Mouse (Mus musculus): Measurements from ENCODE around the gene Zp3r. TPM values are rescaled to one million over a fixed set of nuclear protein-coding genes. Genes with fewer than 3 reads are reported as not detected.

The Zp3r gene
- polyA plus RNA-seq, 1 experiment = 0.82 TPM

GRCm38 (mm10) chr1:130596291-130596690 lies 33.1 kb downstream of the Zp3r start:
- Histone ChIP-seq H3K4me1 (ENCODE audit: control insufficient read depth, insufficient read depth, low read length) (no peaks in the 10 kb centered on the region), H3K4me3 (replicated peaks; ENCODE audit: control insufficient read depth, low read depth, low read length) (no peak overlapping the region), H3K27ac (ENCODE audit: control insufficient read depth, insufficient read depth, low read depth, low read length, poor library complexity) (no peak overlapping the region)
- WGBS = 71% methylated on average over 2 of the region's 2 CpGs
- no peak for TF ChIP-seq CTCF (IDR thresholded peaks at IDR 0.05; ENCODE audit: control insufficient read depth, insufficient read depth, low read length)
- no peak for TF ChIP-seq POLR2A (IDR thresholded peaks at IDR 0.05; ENCODE audit: borderline replicate concordance, control insufficient read depth, low read depth, low read length)

- WGBS = 84% methylated on average over 9 of the region's 9 CpGs
- TF ChIP-seq POLR2A (IDR thresholded peaks at IDR 0.05; ENCODE audit: borderline replicate concordance, control insufficient read depth, low read depth, low read length) (no peak), CTCF (IDR thresholded peaks at IDR 0.05; ENCODE audit: control insufficient read depth, insufficient read depth, low read length) (no peak)
- H3K4me1 ChIP-seq (ENCODE audit: control insufficient read depth, insufficient read depth, low read length) = no peaks in the 10 kb centered on the region
- H3K27ac ChIP-seq (ENCODE audit: control insufficient read depth, insufficient read depth, low read depth, low read length, poor library complexity) = no peak overlapping the region
- H3K4me3 ChIP-seq (replicated peaks; ENCODE audit: control insufficient read depth, low read depth, low read length) = no peak overlapping the region
Measured at GRCm38 (mm10) chr1:130588659-130589058, 40.8 kb downstream of the Zp3r start.

GRCm38 (mm10) chr1:130576389-130576788 lies 53.0 kb downstream of the Zp3r start:
- TF ChIP-seq CTCF (IDR thresholded peaks at IDR 0.05; ENCODE audit: control insufficient read depth, insufficient read depth, low read length) (no peak), POLR2A (IDR thresholded peaks at IDR 0.05; ENCODE audit: borderline replicate concordance, control insufficient read depth, low read depth, low read length) (no peak)
- 73% methylated on average over 4 of the region's 4 CpGs for WGBS

GRCm38 (mm10) chr1:130575962-130576361 lies 53.5 kb downstream of the Zp3r start:
- no peak overlapping the region for H3K27ac ChIP-seq (ENCODE audit: control insufficient read depth, insufficient read depth, low read depth, low read length, poor library complexity)
- H3K4me1 ChIP-seq (ENCODE audit: control insufficient read depth, insufficient read depth, low read length) = no peaks in the 10 kb centered on the region
- TF ChIP-seq POLR2A (IDR thresholded peaks at IDR 0.05; ENCODE audit: borderline replicate concordance, control insufficient read depth, low read depth, low read length) (no peak), CTCF (IDR thresholded peaks at IDR 0.05; ENCODE audit: control insufficient read depth, insufficient read depth, low read length) (no peak)
- H3K4me3 ChIP-seq (replicated peaks; ENCODE audit: control insufficient read depth, low read depth, low read length) = no peak overlapping the region

More at GRCm38 (mm10) chr1:130576389-130576788, 53.0 kb downstream of the Zp3r start:
- Histone ChIP-seq H3K4me1 (ENCODE audit: control insufficient read depth, insufficient read depth, low read length) (no peaks in the 10 kb centered on the region), H3K27ac (ENCODE audit: control insufficient read depth, insufficient read depth, low read depth, low read length, poor library complexity) (no peak overlapping the region), H3K4me3 (replicated peaks; ENCODE audit: control insufficient read depth, low read depth, low read length) (no peak overlapping the region)

GRCm38 (mm10) chr1:130551407-130552249 lies 77.8 kb downstream of the Zp3r start:
- H3K4me1 ChIP-seq (ENCODE audit: control insufficient read depth, insufficient read depth, low read length) = peaks cover 3% of the 10 kb centered on the region; the same call in 1 of the 2 replicates
- TF ChIP-seq POLR2A (IDR thresholded peaks at IDR 0.05; ENCODE audit: borderline replicate concordance, control insufficient read depth, low read depth, low read length) (no peak), CTCF (IDR thresholded peaks at IDR 0.05; ENCODE audit: control insufficient read depth, insufficient read depth, low read length) (no peak)
- no peak overlapping the region for H3K4me3 ChIP-seq (replicated peaks; ENCODE audit: control insufficient read depth, low read depth, low read length)
- WGBS = 59% methylated on average over 4 of the region's 5 CpGs
- H3K27ac ChIP-seq (ENCODE audit: control insufficient read depth, insufficient read depth, low read depth, low read length, poor library complexity) = peak overlapping the region; percentile 58; the same call in 1 of the 2 replicates

DNA sequence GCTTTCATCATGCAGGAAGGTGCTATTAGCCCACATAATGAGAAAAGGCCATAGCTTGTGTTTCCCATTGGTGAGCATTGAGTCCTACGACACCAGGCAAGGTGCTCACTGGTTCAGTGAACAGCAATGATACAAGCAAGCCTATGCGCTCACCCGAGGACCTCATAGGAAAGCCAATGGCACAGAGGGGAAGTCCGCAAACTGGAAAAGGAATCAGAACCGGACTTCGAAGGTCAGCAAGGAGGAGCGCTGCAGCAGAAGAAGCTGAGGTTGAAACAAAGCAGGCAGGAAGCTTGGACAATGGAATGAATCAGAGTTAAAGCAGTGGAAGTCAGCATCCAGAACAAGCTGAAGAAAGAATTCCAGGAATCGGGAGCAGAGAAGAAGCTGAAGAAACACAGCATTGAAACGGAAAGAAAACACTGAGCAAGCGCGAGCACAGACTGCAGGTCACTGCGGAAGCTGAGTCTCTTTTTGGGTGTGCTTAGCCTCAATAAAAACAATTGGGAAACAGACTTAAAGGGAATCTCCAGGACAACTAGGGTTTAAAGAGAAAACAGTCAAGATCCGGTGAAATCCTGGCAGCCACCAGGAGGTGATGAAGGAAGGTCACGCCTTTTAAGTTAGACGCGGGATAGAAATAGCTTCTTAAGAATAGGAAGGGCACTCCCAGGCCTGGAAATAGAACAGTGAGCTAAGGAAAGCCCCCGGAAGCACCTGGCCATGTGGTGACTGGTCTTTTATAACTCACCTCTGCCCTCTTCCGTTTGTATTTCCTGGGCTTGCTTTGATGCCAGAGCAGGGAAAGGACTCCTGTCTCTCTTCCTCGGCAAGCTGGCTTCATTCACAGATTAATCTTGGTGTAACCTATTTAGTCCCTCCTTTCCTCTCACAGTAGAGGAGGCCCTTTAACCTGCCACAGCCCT lies 78.9 kb downstream of the Zp3r start:
- peak overlapping the region; percentile 58; the same call in 1 of the 2 replicates for H3K27ac ChIP-seq (ENCODE audit: control insufficient read depth, insufficient read depth, low read depth, low read length, poor library complexity)
- WGBS = 26% methylated on average over 19 of the region's 19 CpGs

GRCm38 (mm10) chr1:130549698-130550097 lies 79.7 kb downstream of the Zp3r start:
- WGBS = 34% methylated on average over 6 of the region's 6 CpGs
- Histone ChIP-seq H3K27ac (ENCODE audit: control insufficient read depth, insufficient read depth, low read depth, low read length, poor library complexity) (peak overlapping the region; percentile 26; the same call in 1 of the 2 replicates), H3K4me1 (ENCODE audit: control insufficient read depth, insufficient read depth, low read length) (peaks cover 3% of the 10 kb centered on the region; the same call in 1 of the 2 replicates), H3K4me3 (replicated peaks; ENCODE audit: control insufficient read depth, low read depth, low read length) (no peak overlapping the region)
- TF ChIP-seq CTCF (IDR thresholded peaks at IDR 0.05; ENCODE audit: control insufficient read depth, insufficient read depth, low read length) (no peak), POLR2A (IDR thresholded peaks at IDR 0.05; ENCODE audit: borderline replicate concordance, control insufficient read depth, low read depth, low read length) (no peak)

More for the DNA sequence above, 78.9 kb downstream of the Zp3r start:
- no peak for TF ChIP-seq POLR2A (IDR thresholded peaks at IDR 0.05; ENCODE audit: borderline replicate concordance, control insufficient read depth, low read depth, low read length)
- no peak for TF ChIP-seq CTCF (IDR thresholded peaks at IDR 0.05; ENCODE audit: control insufficient read depth, insufficient read depth, low read length)
- peaks cover 3% of the 10 kb centered on the region; the same call in 1 of the 2 replicates for H3K4me1 ChIP-seq (ENCODE audit: control insufficient read depth, insufficient read depth, low read length)
- H3K4me3 ChIP-seq (replicated peaks; ENCODE audit: control insufficient read depth, low read depth, low read length) = no peak overlapping the region

DNA sequence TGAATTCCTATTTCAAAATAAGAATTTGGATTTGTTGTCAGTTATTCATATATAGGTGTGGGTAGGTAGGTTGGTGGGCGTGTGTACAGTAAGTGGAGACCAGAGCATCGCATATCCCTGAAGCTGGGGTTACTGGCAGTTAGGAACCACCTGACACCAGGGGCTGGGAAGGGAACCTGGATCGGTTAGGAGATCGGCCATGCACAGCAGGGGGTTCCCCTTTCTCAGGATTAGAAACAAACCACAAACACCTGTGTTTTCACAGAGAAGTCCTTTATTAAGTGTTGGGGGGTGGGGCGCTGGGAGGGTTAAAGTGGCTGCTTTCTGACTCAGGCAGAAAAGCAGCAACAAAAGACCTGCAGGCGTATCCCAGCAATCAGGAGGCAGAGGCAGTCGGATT lies 80.3 kb downstream of the Zp3r start:
- WGBS = 13% methylated on average over 7 of the region's 7 CpGs
- TF ChIP-seq CTCF (IDR thresholded peaks at IDR 0.05; ENCODE audit: control insufficient read depth, insufficient read depth, low read length) = no peak
- TF ChIP-seq POLR2A (IDR thresholded peaks at IDR 0.05; ENCODE audit: borderline replicate concordance, control insufficient read depth, low read depth, low read length) = no peak
- Histone ChIP-seq H3K4me1 (ENCODE audit: control insufficient read depth, insufficient read depth, low read length) (peaks cover 3% of the 10 kb centered on the region; the same call in 1 of the 2 replicates), H3K4me3 (replicated peaks; ENCODE audit: control insufficient read depth, low read depth, low read length) (no peak overlapping the region), H3K27ac (ENCODE audit: control insufficient read depth, insufficient read depth, low read depth, low read length, poor library complexity) (no peak overlapping the region)
